Mouse (Mus musculus) forebrain, embryonic 11.5 days (tissue): ENCODE data around the gene Trat1. TPM values are rescaled to one million over a fixed set of nuclear protein-coding genes. Genes with fewer than 3 reads are reported as not detected.

Experiments used
- polyA plus RNA-seq: library from polyadenylated mRNA; unstranded; fragments of >200 nt; fragmentation: Nextera tagmentation; extraction: Ambion mirVana; gene quantifications from 2 replicates; pipeline ENCODE4 v1.2.1, GENCODE M21; 2014

Trat1 gene
- polyA plus RNA-seq, 1 experiment from 2014 or later: not detected

Other genes with a start within 250 kb of the Trat1 start
- not detected in 2 replicates for gene Retnlb, start 44.8 kb upstream of the Trat1 start, polyA plus RNA-seq
- not detected in 2 replicates for gene Retnla, start 70.5 kb upstream of the Trat1 start, polyA plus RNA-seq
- not detected in 2 replicates for gene Retnlg, start 100.6 kb upstream of the Trat1 start, polyA plus RNA-seq
- gene Dzip3, start 222.1 kb upstream of the Trat1 start, polyA plus RNA-seq: 46.7 and 54.3 TPM in 2 replicates
- gene Cip2a, start 222.2 kb upstream of the Trat1 start, polyA plus RNA-seq: 54.7 and 57.8 TPM in 2 replicates